Mouse (Mus musculus) liver, embryonic 12.5 days (tissue): ENCODE data around the gene Rec8. TPM values are rescaled to one million over a fixed set of nuclear protein-coding genes. Genes with fewer than 3 reads are reported as not detected.

Experiments used
- ATAC-seq: fragments of 200-750 bp; cut with Nextera tagmentation; 2 replicates; pipeline ENCODE4 v1.8.0; 2017; ENCODE audit warnings: moderate number of reproducible peaks, mild to moderate bottlenecking, moderate library complexity
- H3K27ac ChIP-seq: fragments of 300-500 bp; sonication (generic); 2 replicates; pipeline ENCODE4 v1.5.1; 2016; ENCODE audit warnings: mild to moderate bottlenecking
- H3K27me3 ChIP-seq: fragments of 300-500 bp; sonication (generic); replicated peaks from 2 replicates; pipeline ENCODE4 v1.6.1; 2016; ENCODE audit warnings: mild to moderate bottlenecking, moderate library complexity
- H3K36me3 ChIP-seq: fragments of 300-500 bp; sonication (generic); 2 replicates; pipeline ENCODE4 v1.6.1; 2016; ENCODE audit warnings: mild to moderate bottlenecking, moderate library complexity
- H3K4me1 ChIP-seq: fragments of 300-500 bp; sonication (generic); 2 replicates; pipeline ENCODE4 v1.6.1; 2016
- H3K4me2 ChIP-seq: fragments of 300-500 bp; sonication (generic); 2 replicates; pipeline ENCODE4 v1.6.1; 2016; ENCODE audit warnings: mild to moderate bottlenecking, moderate library complexity
- H3K4me3 ChIP-seq: fragments of 300-500 bp; sonication (generic); 2 replicates; pipeline ENCODE4 v1.5.1; 2016; ENCODE audit warnings: mild to moderate bottlenecking, moderate library complexity
- H3K9ac ChIP-seq: fragments of 300-500 bp; sonication (generic); 2 replicates; pipeline ENCODE4 v1.6.1; 2016; ENCODE audit warnings: mild to moderate bottlenecking, moderate library complexity
- H3K9me3 ChIP-seq: fragments of 300-500 bp; sonication (generic); replicated peaks from 2 replicates; pipeline ENCODE4 v1.6.1; 2016; ENCODE audit warnings: mild to moderate bottlenecking, moderate library complexity
- WGBS: fragments of 180-500 bp; shearing (Covaris S2); methylation state at CpG from one replicate; pipeline ENCODE4 v1.1.7; 2016; ENCODE audit not compliant: insufficient replicate concordance; 5-methylcytosine and 5-hydroxymethylcytosine counted together
- polyA plus RNA-seq: library from polyadenylated mRNA; unstranded; fragments of >200 nt; fragmentation: Nextera tagmentation; extraction: Ambion mirVana; gene quantifications from 2 replicates; pipeline ENCODE4 v1.2.1, GENCODE M21; 2016

The Rec8 gene
- polyA plus RNA-seq = 1.8 and 3.2 TPM in 2 replicates

DNA sequence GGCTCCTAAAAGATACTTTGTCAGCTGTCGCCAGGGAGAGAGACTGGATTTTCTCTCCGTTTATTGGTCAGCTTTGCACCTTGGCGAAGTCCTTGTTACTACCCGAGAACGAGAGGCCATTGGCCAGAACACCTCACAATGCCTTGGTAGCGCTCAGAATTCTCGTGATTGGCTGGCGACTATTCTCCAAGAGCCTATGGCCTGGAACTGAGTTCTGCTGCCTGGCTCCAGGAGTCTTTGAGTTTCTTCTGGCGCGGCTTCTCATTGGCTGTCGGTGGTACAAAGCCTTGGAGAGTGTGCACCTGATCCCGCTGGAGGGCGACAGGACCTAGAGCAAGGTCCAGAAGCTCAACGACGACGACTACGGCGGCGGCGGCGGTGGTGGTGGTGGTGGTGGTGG lies at the start of gene Rec8:
Gene Rec8 (plus strand): TSS at position 216 of the 400 bp plus-strand sequence.
- peaks cover 81% of the 10 kb centered on the region for H3K4me1 ChIP-seq
- H3K4me2 ChIP-seq = peak within 1 kb of the TSS; percentile 80
- WGBS = 22% methylated on average over 21 of the region's 21 CpGs
- peak within 1 kb of the TSS; percentile 46 for H3K4me3 ChIP-seq
- H3K27ac ChIP-seq = peak within 1 kb of the TSS; percentile 58
- peak; percentile 65 for ATAC-seq
- H3K9ac ChIP-seq = peak within 1 kb of the TSS; percentile 54
- no peaks in the 10 kb centered on the region for H3K9me3 ChIP-seq
- H3K36me3 ChIP-seq = no peaks in the 10 kb centered on the region
- H3K27me3 ChIP-seq = no peaks in the 10 kb centered on the region

DNA sequence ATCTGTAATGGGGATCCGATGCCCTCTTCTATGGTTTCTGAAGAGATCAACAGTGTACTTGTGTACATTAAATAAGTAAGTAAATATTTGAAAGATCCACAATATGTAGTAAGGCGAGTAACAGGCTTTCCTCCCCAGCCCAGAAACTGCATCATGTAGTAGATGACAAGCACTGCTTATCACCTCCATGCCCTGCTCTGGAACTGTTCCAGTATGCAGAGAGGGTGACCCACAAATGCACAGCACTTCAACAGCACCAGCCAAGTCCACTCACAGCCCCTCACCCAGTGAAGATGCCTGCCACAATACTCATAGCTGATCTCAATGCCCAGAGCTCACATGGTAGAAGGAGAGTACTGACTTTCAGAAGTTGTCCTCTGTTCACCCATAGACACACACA lies 47.2 kb upstream of the Rec8 start:
- H3K36me3 ChIP-seq = peaks cover 53% of the 10 kb centered on the region
- 74% methylated on average over 2 of the region's 2 CpGs for WGBS
- peaks cover 24% of the 10 kb centered on the region for H3K4me1 ChIP-seq
- no peak overlapping the region for H3K4me3 ChIP-seq
- H3K4me2 ChIP-seq = no peak overlapping the region
- H3K27me3 ChIP-seq = no peaks in the 10 kb centered on the region
- no peaks in the 10 kb centered on the region for H3K9me3 ChIP-seq
- 0 out of 2 replicates have a peak overlapping the region, but pooled peaks have one; percentile 22 for H3K27ac ChIP-seq
- 0 out of 2 replicates have a peak overlapping the region, but pooled peaks have one; percentile 12 for H3K9ac ChIP-seq
- no peak for ATAC-seq

DNA sequence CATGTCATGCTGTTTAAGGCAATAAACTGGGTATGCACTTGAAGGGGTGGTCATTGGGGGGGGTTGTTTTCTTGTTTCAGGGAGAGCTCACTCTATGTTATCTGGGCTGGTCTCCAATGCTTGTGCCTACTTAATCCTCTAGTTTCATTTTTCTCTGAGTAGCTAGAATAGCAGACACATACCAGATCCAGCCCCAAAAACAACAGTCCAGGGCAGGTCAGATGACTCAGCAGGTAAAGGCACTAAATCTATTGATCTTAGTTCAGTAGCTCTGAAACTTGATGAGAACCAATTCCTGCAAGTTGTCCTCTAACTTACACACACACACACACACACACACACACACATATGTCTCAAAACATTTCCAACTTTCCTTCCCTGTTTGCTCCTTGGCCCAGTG lies 46.1 kb upstream of the Rec8 start:
- H3K9ac ChIP-seq = no peak overlapping the region
- no peak overlapping the region for H3K4me2 ChIP-seq
- H3K4me1 ChIP-seq = peaks cover 34% of the 10 kb centered on the region
- ATAC-seq = no peak
- H3K27me3 ChIP-seq = no peaks in the 10 kb centered on the region
- no peaks in the 10 kb centered on the region for H3K9me3 ChIP-seq
- H3K4me3 ChIP-seq = no peak overlapping the region
- H3K27ac ChIP-seq = 0 out of 2 replicates have a peak overlapping the region, but pooled peaks have one; percentile 22
- H3K36me3 ChIP-seq = peaks cover 41% of the 10 kb centered on the region

DNA sequence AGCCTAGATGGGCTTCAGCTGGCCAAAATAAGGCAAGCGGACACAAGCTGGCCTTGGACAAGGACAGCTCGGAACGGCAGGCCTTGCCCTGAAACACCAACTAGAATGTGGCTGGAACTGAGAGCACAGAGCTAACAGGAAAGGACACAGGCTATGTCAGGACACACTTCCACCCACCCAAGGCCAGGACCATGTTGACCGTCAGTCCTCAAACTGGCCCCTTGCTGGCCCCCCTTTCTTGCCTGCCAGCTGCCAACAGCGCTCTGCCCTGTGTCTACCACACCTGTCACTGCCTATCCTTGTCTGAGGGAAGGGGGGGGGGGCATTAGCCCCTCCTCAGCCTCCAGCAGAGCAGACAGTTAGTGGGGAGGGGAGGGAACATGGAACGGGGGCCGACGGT lies 42.5 kb upstream of the Rec8 start, which contains the start of gene Fitm1:
Gene Fitm1 (plus strand): TSS at position 316 of the 400 bp plus-strand sequence.
- H3K27ac ChIP-seq = no peak within 1 kb of the TSS
- no peak for ATAC-seq
- 0 out of 2 replicates have a peak within 1 kb of the TSS, but pooled peaks have one; percentile 3 for H3K4me2 ChIP-seq
- no peak within 1 kb of the TSS; the same call in 1 of the 2 replicates for H3K9ac ChIP-seq
- peaks cover 59% of the 10 kb centered on the region for H3K4me1 ChIP-seq
- H3K9me3 ChIP-seq = no peaks in the 10 kb centered on the region
- 65% methylated on average over 8 of the region's 8 CpGs for WGBS
- peaks cover 16% of the 10 kb centered on the region for H3K36me3 ChIP-seq
- H3K4me3 ChIP-seq = no peak within 1 kb of the TSS
- no peaks in the 10 kb centered on the region for H3K27me3 ChIP-seq

DNA sequence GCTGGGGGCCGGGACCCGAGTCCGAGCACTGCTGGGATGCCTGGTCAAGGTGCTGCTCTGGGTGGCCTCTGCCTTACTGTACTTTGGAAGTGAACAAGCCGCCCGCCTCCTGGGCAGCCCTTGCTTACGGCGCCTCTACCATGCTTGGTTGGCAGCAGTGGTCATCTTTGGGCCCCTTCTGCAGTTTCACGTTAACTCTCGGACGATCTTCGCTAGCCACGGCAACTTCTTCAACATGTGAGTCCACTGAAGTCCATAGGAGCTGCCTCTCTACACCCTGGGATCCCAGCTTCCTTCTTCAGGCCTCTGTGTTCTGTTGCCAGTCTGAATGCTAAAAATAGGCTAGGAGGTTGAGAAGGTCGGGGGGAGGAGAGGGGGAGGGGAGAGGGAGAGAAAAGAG lies 42.1 kb upstream of the Rec8 start:
- Histone ChIP-seq H3K36me3 (peaks cover 16% of the 10 kb centered on the region), H3K4me1 (peaks cover 55% of the 10 kb centered on the region), H3K27ac (no peak overlapping the region), H3K4me3 (no peak overlapping the region), H3K4me2 (0 out of 2 replicates have a peak overlapping the region, but pooled peaks have one; percentile 3), H3K9me3 (no peaks in the 10 kb centered on the region), H3K9ac (no peak overlapping the region; the same call in 1 of the 2 replicates), H3K27me3 (no peaks in the 10 kb centered on the region)
- ATAC-seq = no peak
- 61% methylated on average over 13 of the region's 13 CpGs for WGBS

DNA sequence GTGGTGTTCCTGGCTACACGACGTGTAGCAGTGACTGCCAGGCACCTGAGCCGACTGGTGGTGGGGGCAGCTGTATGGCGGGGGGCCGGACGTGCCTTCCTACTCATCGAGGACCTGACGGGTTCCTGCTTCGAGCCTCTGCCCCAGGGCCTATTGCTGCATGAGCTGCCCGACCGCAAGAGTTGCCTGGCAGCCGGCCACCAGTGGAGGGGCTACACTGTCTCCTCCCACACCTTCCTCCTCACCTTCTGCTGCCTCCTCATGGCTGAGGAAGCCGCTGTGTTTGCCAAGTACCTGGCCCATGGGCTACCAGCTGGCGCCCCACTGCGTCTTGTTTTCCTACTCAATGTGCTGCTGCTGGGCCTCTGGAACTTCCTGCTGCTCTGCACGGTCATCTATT lies 41.5 kb upstream of the Rec8 start:
- 76% methylated on average over 16 of the region's 16 CpGs for WGBS
- Histone ChIP-seq H3K27ac (no peak overlapping the region), H3K27me3 (no peaks in the 10 kb centered on the region), H3K9me3 (no peaks in the 10 kb centered on the region), H3K4me2 (no peak overlapping the region), H3K4me3 (no peak overlapping the region), H3K9ac (no peak overlapping the region), H3K4me1 (peaks cover 48% of the 10 kb centered on the region), H3K36me3 (peaks cover 19% of the 10 kb centered on the region)
- ATAC-seq = no peak

DNA sequence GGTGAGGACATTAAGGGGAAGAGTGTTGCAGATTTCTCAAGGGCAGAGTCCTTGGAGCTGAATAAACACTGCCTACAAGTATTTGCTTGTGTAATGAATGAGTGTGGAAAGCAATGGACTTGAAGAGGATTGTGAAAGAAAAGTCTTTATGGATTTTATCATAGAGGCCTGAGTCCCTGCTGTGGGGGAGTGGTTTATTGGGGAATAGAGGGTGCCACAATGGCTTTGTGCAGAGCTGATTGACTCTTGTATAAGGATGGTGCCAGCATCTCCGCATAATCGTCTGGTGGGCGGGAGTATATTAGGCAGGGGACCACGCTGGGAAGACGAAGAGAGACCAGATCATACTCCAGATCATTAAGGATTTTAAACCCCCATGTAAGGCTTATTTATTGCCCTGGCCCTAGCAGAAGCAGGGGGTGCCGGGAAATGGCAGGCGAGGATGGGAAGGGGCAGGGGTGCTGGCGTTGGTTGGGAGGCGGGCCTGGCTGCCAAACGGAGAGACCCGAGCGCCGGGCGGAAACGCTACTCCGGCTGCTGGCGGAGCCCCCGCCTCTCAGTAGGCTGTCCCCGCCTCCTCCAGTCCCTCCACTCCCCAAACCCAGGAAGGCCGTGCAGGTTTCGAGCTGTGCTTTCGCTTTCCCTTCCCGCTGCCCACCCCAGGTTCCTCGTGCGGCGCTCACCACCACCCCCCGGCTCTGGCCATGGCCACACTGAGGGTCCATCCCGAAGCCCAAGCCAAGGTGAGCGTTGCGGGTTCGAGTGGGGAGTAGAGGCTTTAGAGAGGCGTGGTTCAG lies 39.8 kb upstream of the Rec8 start, which contains the start of gene Psme1:
Gene Psme1 (plus strand): TSS at position 253 of the 797 bp plus-strand sequence.
- Histone ChIP-seq H3K9ac (peak within 1 kb of the TSS; percentile 95), H3K4me3 (peak within 1 kb of the TSS; percentile 89), H3K36me3 (peaks cover 30% of the 10 kb centered on the region), H3K4me2 (peak within 1 kb of the TSS; percentile 85), H3K27ac (peak within 1 kb of the TSS; percentile 80), H3K9me3 (no peaks in the 10 kb centered on the region), H3K4me1 (peaks cover 53% of the 10 kb centered on the region), H3K27me3 (no peaks in the 10 kb centered on the region)
- WGBS = 1% methylated on average over 31 of the region's 32 CpGs
- ATAC-seq = peak; percentile 79

DNA sequence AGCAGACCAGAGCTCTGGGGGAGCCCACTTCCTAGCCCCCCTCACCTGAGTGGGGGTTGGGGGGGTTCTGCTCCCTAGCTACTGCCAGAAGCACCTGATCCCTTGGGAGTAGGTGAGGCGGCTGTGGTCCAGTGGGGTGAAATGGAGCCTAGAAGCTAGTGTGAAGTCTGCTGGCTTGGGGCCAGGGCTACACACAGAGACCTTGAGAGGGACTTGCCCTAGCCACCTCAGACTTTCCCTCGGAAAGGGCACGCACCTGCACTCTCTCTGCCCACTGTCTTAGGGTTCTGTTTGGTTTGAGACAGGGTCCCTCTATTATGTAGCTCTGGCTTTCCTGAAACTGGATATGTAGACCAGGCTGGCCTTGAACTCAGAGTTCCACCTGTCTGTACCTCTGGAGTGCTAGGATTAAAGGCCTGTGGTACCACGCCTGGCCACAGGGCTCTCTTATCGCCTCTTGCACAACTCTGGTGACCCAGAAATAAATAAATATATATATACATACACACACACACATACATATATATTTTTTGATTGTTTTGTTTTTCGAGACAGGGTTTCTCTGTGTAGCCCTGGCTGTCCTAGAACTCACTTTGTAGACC lies 39.1 kb upstream of the Rec8 start:
- no peaks in the 10 kb centered on the region for H3K9me3 ChIP-seq
- H3K9ac ChIP-seq = peak overlapping the region; percentile 95
- H3K36me3 ChIP-seq = peaks cover 34% of the 10 kb centered on the region
- peak overlapping the region; percentile 89 for H3K4me3 ChIP-seq
- peak overlapping the region; percentile 80 for H3K27ac ChIP-seq
- H3K4me1 ChIP-seq = peaks cover 60% of the 10 kb centered on the region
- H3K4me2 ChIP-seq = peak overlapping the region; percentile 85
- H3K27me3 ChIP-seq = no peaks in the 10 kb centered on the region
- WGBS = 15% methylated on average over 6 of the region's 6 CpGs
- peak; percentile 57 for ATAC-seq

DNA sequence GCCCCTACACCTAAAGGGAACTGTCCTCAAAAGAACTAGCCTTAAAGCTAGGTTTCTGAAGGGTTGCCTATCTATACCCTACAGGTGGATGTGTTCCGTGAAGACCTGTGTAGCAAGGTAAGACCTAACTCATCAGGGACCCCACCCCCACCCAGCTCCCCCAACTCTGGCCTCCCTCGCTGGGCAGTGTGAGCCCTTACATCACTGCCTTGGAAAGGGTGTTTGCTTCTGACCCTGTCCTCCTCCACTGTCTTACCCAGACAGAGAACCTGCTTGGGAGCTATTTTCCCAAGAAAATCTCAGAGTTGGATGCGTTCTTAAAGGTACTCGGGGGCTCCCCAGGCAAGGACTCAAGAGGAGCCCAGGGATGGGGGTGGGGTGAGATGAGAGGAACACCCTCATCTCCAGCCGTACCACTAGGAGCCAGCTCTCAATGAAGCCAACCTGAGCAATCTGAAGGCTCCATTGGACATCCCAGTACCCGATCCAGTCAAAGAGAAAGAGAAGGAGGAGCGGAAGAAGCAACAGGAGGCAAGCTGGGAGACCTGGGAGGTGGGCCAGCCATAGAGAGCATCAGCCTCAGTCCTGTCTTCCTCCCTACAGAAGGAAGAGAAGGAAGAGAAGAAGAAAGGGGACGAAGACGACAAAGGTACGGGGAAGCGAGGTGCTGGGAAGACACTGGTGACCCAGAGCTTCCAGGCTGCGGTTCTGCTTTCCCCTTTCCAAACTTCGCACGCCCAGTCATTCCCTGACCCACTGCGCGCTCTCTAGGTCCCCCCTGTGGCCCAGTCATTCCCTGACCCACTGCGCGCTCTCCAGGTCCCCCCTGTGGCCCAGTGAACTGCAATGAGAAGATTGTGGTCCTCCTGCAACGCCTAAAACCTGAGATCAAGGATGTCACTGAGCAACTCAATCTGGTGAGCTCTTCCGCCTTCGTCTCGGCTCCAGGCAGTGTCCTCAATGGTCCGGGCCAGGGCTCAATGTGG lies 38.0 kb upstream of the Rec8 start:
- Histone ChIP-seq H3K9me3 (no peaks in the 10 kb centered on the region), H3K4me2 (peak overlapping the region; percentile 85), H3K27me3 (no peaks in the 10 kb centered on the region), H3K27ac (peak overlapping the region; percentile 56), H3K9ac (peak overlapping the region; percentile 95; the same call in 1 of the 2 replicates), H3K4me3 (peak overlapping the region; percentile 89), H3K4me1 (peaks cover 70% of the 10 kb centered on the region), H3K36me3 (peaks cover 34% of the 10 kb centered on the region)
- WGBS = 83% methylated on average over 23 of the region's 23 CpGs
- ATAC-seq = no peak

DNA sequence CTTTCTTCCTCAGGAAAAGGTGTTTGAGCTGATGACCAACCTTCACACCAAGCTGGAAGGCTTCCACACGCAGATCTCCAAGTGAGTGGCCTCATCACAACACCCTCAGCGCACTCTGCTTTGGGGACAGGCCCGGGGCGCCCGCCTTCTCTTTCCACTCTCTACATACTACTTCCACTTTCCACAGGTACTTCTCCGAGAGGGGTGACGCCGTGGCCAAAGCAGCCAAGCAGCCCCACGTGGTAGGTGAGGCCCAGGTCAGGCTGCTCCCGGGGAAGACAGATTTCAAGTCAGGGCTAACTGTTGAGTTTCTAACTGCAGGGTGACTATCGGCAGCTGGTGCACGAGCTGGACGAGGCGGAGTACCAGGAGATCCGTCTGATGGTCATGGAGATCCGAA lies 37.1 kb upstream of the Rec8 start:
- WGBS = 87% methylated on average over 16 of the region's 16 CpGs
- H3K4me1 ChIP-seq = peaks cover 71% of the 10 kb centered on the region

DNA sequence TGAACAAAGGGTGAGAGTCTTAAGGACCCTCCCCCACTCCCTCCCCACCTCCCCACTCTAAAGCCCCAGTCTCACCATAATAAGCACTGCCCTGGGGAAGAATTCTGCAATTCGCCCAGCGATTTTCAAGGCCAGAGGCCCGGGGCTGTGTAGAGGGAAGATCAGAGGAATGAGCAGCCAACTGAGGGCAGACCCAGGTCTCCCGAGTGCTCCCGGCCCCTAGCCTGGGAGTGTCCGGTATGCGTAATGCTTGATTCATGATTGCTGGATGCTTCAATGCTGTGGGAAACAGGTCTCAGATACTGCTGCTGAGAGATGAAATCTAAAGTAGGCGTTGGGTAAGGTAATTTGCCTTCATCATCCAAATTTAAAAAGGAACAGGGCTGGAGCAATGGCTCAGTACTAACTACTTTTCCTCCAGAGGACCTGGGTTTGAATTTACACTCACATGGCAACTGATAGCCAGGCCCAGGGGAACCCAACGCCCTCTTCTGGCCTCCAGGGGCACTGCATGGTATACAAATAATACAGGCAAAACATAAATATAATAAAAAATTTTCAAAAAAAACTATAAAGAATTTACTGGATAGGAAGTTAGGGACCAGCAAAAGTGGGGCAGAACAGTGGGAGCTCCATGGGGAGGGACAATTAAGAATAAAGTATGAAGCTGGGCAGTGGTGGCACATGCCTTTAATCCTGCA lies 35.7 kb upstream of the Rec8 start:
- 72% methylated on average over 9 of the region's 9 CpGs for WGBS
- Histone ChIP-seq H3K4me3 (no peak overlapping the region), H3K36me3 (peaks cover 37% of the 10 kb centered on the region), H3K27ac (peak overlapping the region; percentile 49), H3K4me1 (peaks cover 77% of the 10 kb centered on the region), H3K27me3 (no peaks in the 10 kb centered on the region), H3K9me3 (no peaks in the 10 kb centered on the region), H3K9ac (no peak overlapping the region), H3K4me2 (no peak overlapping the region)
- ATAC-seq = no peak

More for the DNA sequence above, 37.1 kb upstream of the Rec8 start:
- peaks cover 34% of the 10 kb centered on the region for H3K36me3 ChIP-seq
- peak overlapping the region; percentile 29; the same call in 1 of the 2 replicates for H3K27ac ChIP-seq
- H3K9me3 ChIP-seq = no peaks in the 10 kb centered on the region
- ATAC-seq = no peak
- H3K27me3 ChIP-seq = no peaks in the 10 kb centered on the region
- H3K4me3 ChIP-seq = no peak overlapping the region
- H3K9ac ChIP-seq = no peak overlapping the region
- H3K4me2 ChIP-seq = no peak overlapping the region
